Mouse (Mus musculus) lung, postnatal 36 days (tissue): ENCODE results near the gene Zfp994.
A peak's percentile ranks its signal among the peaks of the same experiment; 100 is the strongest.
"Not testable (repeated sequence)": the region's sequence is repeated elsewhere in the genome, so short reads cannot be mapped to it uniquely, and the experiment has no call there.

ENCODE experiments used
- DNase-seq: peaks from one replicate; pipeline ENCODE4 v3.0.0; 2022; ENCODE audit warnings: mixed read lengths

Gene Zfp994

DNA sequence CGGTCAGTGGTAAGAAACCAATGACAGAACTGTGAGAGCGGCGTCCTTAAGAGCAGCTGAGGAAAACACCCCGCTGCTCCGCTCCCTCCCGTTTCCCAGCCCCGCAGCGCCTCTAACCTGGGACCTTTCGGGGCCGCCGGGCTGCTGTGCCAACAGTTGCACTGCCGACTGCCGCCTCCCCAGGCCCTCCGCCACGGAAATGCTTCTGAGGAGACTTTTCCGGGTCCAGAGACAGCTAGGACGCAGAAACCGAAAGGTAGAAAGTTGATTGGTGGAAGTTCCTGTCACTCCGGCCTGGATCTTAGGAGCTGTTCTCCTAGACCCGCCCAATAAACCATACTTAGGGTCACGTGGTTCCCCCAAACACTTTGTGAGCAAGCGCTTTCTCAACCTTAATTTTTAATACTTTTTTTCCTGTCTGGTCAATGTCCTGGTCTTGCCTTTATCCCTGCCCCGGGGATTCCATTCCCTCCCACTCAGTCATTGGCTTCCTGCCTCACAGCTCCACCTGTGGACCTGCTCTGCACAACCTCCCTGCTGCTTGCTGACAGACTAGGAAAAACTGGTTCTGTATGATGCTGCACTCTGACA, at the start of gene Zfp994:
Gene Zfp994, minus strand, starts transcription at position 195 of the 591 bp plus-strand sequence.
- peak; percentile 99 for DNase-seq

DNA sequence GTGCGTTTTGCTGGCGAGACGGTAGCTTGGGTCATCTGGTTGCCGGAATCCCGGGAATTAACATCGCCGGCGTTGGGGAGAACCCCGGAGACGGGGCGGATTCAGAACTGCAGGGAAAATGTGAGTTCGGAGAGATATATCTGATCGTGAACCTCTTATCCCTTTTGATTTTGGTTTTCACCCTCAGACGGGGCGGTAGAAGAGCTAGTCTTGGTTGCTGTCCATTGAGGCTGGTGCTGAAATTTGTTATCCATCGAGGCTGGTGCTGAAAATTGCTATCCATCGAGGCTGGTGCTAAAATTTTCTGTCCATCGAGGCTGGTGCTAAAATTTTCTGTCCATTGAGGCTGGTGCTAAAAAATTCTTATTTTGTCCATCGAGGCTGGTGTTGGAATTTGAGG, 5.3 kb upstream of the Zfp994 start:
- DNase-seq: not testable (repeated sequence)

DNA sequence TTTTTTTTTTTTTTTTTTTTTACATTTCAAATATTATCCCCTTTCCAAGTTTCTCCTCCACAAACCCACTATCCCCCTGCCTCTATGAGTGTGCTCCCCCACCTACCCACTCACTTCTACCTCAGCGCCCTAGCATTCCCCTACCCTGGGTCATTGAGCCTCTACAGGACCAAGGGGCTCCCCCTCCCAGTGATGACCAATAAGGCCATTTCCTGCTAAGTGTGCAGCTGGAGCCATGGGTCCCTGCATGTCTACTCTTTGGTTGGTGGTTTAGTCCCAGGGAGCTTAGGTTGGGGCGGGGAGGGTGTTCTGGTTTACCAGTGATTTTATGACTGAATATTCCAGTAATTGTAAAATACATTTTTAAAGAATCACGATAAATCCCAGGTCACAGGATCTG, 401 bp downstream of the Zfp994 start:
- DNase-seq: peak; percentile 8

DNA sequence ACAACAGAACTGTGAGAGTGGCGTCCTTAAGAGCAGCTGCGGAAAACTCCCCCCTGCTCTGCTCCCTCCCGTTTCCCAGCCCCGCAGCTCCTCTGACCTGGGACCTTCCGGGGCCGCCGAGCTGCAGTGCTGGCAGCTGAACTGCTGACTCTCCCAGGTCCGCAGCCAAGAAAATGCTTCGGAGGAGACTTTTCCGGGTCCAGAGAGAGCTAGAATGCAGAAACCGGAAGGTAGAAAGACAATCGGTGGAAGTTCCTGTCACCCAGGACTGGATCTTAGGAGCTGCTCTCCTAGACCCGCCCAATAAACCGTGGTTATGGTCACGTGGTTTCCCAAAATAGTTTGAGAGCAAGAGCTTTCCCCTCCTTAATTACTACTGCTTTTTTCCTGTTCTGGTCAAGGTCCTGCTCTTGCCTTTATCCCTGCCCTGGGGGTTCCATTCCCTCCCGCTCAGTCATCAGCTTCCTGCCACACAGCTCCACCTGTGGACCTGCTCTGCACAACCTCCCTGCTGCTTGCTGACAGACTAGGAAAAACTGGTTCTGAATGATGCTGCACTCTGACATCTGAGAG, 59.6 kb downstream of the Zfp994 start, which contains the start of gene Zfp947:
Gene Zfp947, minus strand, starts transcription at position 469 of the 573 bp plus-strand sequence.
- DNase-seq: peak; percentile 62

DNA sequence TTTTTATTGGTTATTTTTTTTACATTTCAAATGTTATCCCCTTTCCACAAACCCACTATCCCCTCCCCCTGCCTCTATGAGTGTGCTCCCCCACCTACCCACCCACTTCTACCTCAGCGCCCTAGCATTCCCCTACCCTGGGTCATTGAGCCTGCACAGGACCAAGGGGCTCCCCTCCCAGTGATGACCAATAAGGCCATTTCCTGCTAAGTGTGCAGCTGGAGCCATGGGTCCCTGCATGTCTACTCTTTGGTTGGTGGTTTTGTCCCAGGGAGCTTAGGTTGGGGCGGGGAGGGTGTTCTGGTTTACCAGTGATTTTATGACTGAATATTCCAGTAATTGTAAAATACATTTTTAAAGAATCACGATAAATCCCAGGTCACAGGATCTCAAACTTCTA, 60.1 kb downstream of the Zfp994 start:
- not testable (repeated sequence) for DNase-seq

DNA sequence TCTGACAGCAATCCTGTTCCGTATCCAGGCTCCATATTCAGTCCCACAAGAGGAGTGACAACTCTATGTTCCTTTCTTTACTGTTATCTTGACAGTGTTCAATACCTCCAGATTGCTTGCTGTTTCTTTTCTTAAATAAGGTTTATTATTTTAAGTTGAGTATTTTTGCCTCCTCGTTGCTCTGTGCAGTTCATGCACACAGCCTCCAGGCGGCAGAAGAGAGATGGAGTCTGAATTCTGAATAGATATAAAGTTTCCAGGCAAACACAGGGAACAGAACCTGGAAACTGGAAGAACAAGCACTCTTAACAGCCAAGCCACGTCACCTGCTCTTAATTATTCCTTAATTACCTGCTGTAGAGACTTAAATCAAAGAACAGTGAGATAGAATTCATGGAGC, 71.5 kb downstream of the Zfp994 start:
- DNase-seq: not testable (repeated sequence)
